Mouse (Mus musculus): ENCODE results near the gene Pphln1.

The Pphln1 gene

GRCm38 (mm10) chr15:93525305-93525917 lies 127.3 kb downstream of the Pphln1 start:
- 0 out of 2 replicates have a peak, but pooled peaks cover 13% of the 10 kb centered on the region for H3K9me3 ChIP-seq (ENCODE audit: low read length)
- H3K4me3 ChIP-seq (replicated peaks; ENCODE audit: low read length): no peak overlapping the region
- H3K4me1 ChIP-seq (replicated peaks; ENCODE audit: low read depth, low read length): peaks cover 15% of the 10 kb centered on the region
- TF ChIP-seq CTCF (conservative IDR thresholded peaks at IDR 0.05; ENCODE audit: low read length) (no peak), POU5F1 (IDR thresholded peaks at IDR 0.05; ENCODE audit: borderline replicate concordance, low read length) (no peak), NANOG (IDR thresholded peaks at IDR 0.05; ENCODE audit: borderline replicate concordance, low read length) (no peak)
- H3K27me3 ChIP-seq (ENCODE audit: insufficient read depth, low read length): peaks cover 90% of the 10 kb centered on the region
- no peaks in the 10 kb centered on the region for H3K36me3 ChIP-seq (ENCODE audit: insufficient read depth, low read length)

GRCm38 (mm10) chr15:93529831-93530702 lies 131.9 kb downstream of the Pphln1 start:
- Histone ChIP-seq H3K4me3 (replicated peaks; ENCODE audit: low read length) (no peak overlapping the region), H3K4me1 (replicated peaks; ENCODE audit: low read depth, low read length) (no peaks in the 10 kb centered on the region), H3K9me3 (ENCODE audit: low read length) (no peaks in the 10 kb centered on the region), H3K27me3 (ENCODE audit: insufficient read depth, low read length) (peaks cover 92% of the 10 kb centered on the region), H3K36me3 (ENCODE audit: insufficient read depth, low read length) (no peaks in the 10 kb centered on the region)
- TF ChIP-seq CTCF (conservative IDR thresholded peaks at IDR 0.05; ENCODE audit: low read length) (no peak), POU5F1 (IDR thresholded peaks at IDR 0.05; ENCODE audit: borderline replicate concordance, low read length) (no peak), NANOG (IDR thresholded peaks at IDR 0.05; ENCODE audit: borderline replicate concordance, low read length) (no peak)

GRCm38 (mm10) chr15:93530703-93531032 lies 132.5 kb downstream of the Pphln1 start:
- no peak for TF ChIP-seq POU5F1 (IDR thresholded peaks at IDR 0.05; ENCODE audit: borderline replicate concordance, low read length)
- no peak for TF ChIP-seq CTCF (conservative IDR thresholded peaks at IDR 0.05; ENCODE audit: low read length)
- TF ChIP-seq NANOG (IDR thresholded peaks at IDR 0.05; ENCODE audit: borderline replicate concordance, low read length): no peak
- no peaks in the 10 kb centered on the region for H3K4me1 ChIP-seq (replicated peaks; ENCODE audit: low read depth, low read length)
- H3K4me3 ChIP-seq (replicated peaks; ENCODE audit: low read length): no peak overlapping the region
- H3K27me3 ChIP-seq (ENCODE audit: insufficient read depth, low read length): peaks cover 88% of the 10 kb centered on the region
- H3K9me3 ChIP-seq (ENCODE audit: low read length): no peaks in the 10 kb centered on the region
- no peaks in the 10 kb centered on the region for H3K36me3 ChIP-seq (ENCODE audit: insufficient read depth, low read length)

- H3K4me3 ChIP-seq (replicated peaks; ENCODE audit: low read length): no peak overlapping the region
- TF ChIP-seq NANOG (IDR thresholded peaks at IDR 0.05; ENCODE audit: borderline replicate concordance, low read length) (no peak), POU5F1 (IDR thresholded peaks at IDR 0.05; ENCODE audit: borderline replicate concordance, low read length) (no peak), CTCF (conservative IDR thresholded peaks at IDR 0.05; ENCODE audit: low read length) (no peak)
- H3K27me3 ChIP-seq (ENCODE audit: insufficient read depth, low read length): peaks cover 84% of the 10 kb centered on the region
- H3K36me3 ChIP-seq (ENCODE audit: insufficient read depth, low read length): no peaks in the 10 kb centered on the region
- H3K9me3 ChIP-seq (ENCODE audit: low read length): no peaks in the 10 kb centered on the region
- no peaks in the 10 kb centered on the region for H3K4me1 ChIP-seq (replicated peaks; ENCODE audit: low read depth, low read length)
Observed at GRCm38 (mm10) chr15:93536191-93536590, 138.0 kb downstream of the Pphln1 start.

GRCm38 (mm10) chr15:93537745-93538144 lies 139.6 kb downstream of the Pphln1 start:
- Histone ChIP-seq H3K4me3 (replicated peaks; ENCODE audit: low read length) (no peak overlapping the region), H3K4me1 (replicated peaks; ENCODE audit: low read depth, low read length) (no peaks in the 10 kb centered on the region), H3K27me3 (ENCODE audit: insufficient read depth, low read length) (peaks cover 80% of the 10 kb centered on the region), H3K36me3 (ENCODE audit: insufficient read depth, low read length) (no peaks in the 10 kb centered on the region), H3K9me3 (ENCODE audit: low read length) (peaks cover 6% of the 10 kb centered on the region; the same call in 1 of the 2 replicates)
- TF ChIP-seq NANOG (IDR thresholded peaks at IDR 0.05; ENCODE audit: borderline replicate concordance, low read length): no peak
- no peak for TF ChIP-seq CTCF (conservative IDR thresholded peaks at IDR 0.05; ENCODE audit: low read length)

- no peak overlapping the region for H3K4me3 ChIP-seq (replicated peaks; ENCODE audit: low read length)
- peaks cover 6% of the 10 kb centered on the region; the same call in 1 of the 2 replicates for H3K9me3 ChIP-seq (ENCODE audit: low read length)
- peaks cover 72% of the 10 kb centered on the region for H3K27me3 ChIP-seq (ENCODE audit: insufficient read depth, low read length)
- no peak for TF ChIP-seq CTCF (conservative IDR thresholded peaks at IDR 0.05; ENCODE audit: low read length)
- TF ChIP-seq POU5F1 (IDR thresholded peaks at IDR 0.05; ENCODE audit: borderline replicate concordance, low read length): no peak
- TF ChIP-seq NANOG (IDR thresholded peaks at IDR 0.05; ENCODE audit: borderline replicate concordance, low read length): no peak
- H3K36me3 ChIP-seq (ENCODE audit: insufficient read depth, low read length): no peaks in the 10 kb centered on the region
- H3K4me1 ChIP-seq (replicated peaks; ENCODE audit: low read depth, low read length): no peaks in the 10 kb centered on the region
Observed at GRCm38 (mm10) chr15:93538551-93539205, 140.5 kb downstream of the Pphln1 start.

GRCm38 (mm10) chr15:93539415-93539814 lies 141.3 kb downstream of the Pphln1 start:
- no peaks in the 10 kb centered on the region for H3K36me3 ChIP-seq (ENCODE audit: insufficient read depth, low read length)
- peaks cover 67% of the 10 kb centered on the region for H3K27me3 ChIP-seq (ENCODE audit: insufficient read depth, low read length)
- H3K4me3 ChIP-seq (replicated peaks; ENCODE audit: low read length): no peak overlapping the region
- TF ChIP-seq CTCF (conservative IDR thresholded peaks at IDR 0.05; ENCODE audit: low read length) (no peak), NANOG (IDR thresholded peaks at IDR 0.05; ENCODE audit: borderline replicate concordance, low read length) (no peak), POU5F1 (IDR thresholded peaks at IDR 0.05; ENCODE audit: borderline replicate concordance, low read length) (no peak)
- no peaks in the 10 kb centered on the region for H3K4me1 ChIP-seq (replicated peaks; ENCODE audit: low read depth, low read length)
- H3K9me3 ChIP-seq (ENCODE audit: low read length): peaks cover 6% of the 10 kb centered on the region; the same call in 1 of the 2 replicates

Data from E14TG2a.4 (cell line).